Mouse (Mus musculus) heart, embryonic 15.5 days (tissue): ENCODE data around the gene Trpm8. TPM values are rescaled to one million over a fixed set of nuclear protein-coding genes. Genes with fewer than 3 reads are reported as not detected.
A peak's percentile ranks its signal among the peaks of the same experiment; 100 is the strongest.

Experiments used
- ATAC-seq: fragments of 200-750 bp; cut with Nextera tagmentation; replicated peaks from 2 replicates; pipeline ENCODE4 v1.8.0; 2017; ENCODE audit warnings: low read depth, moderate TSS enrichment; ENCODE audit not compliant: insufficient number of reproducible peaks, insufficient read depth, low FRiP score
- H3K27ac ChIP-seq: fragments of 300-500 bp; sonication (generic); 2 replicates; pipeline ENCODE4 v1.5.1; 2015; ENCODE audit warnings: mild to moderate bottlenecking, inconsistent platforms
- H3K27me3 ChIP-seq: fragments of 300-500 bp; sonication (generic); 2 replicates; pipeline ENCODE4 v1.6.1; 2015; ENCODE audit warnings: inconsistent platforms
- H3K36me3 ChIP-seq: fragments of 300-500 bp; sonication (generic); 2 replicates; pipeline ENCODE4 v1.6.1; 2015; ENCODE audit warnings: mild to moderate bottlenecking, inconsistent platforms
- H3K4me1 ChIP-seq: fragments of 300-500 bp; sonication (generic); replicated peaks from 2 replicates; pipeline ENCODE4 v1.6.1; 2015; ENCODE audit warnings: inconsistent platforms
- H3K4me2 ChIP-seq: fragments of 300-500 bp; sonication (generic); 2 replicates; pipeline ENCODE4 v1.6.1; 2015; ENCODE audit warnings: inconsistent platforms, mild to moderate bottlenecking, moderate library complexity
- H3K4me3 ChIP-seq: fragments of 300-500 bp; sonication (generic); 2 replicates; pipeline ENCODE4 v1.5.1; 2015; ENCODE audit warnings: mild to moderate bottlenecking, inconsistent platforms
- H3K9ac ChIP-seq: fragments of 300-500 bp; sonication (generic); 2 replicates; pipeline ENCODE4 v1.6.1; 2015; ENCODE audit warnings: mild to moderate bottlenecking, inconsistent platforms
- H3K9me3 ChIP-seq: fragments of 300-500 bp; sonication (generic); replicated peaks from 2 replicates; pipeline ENCODE4 v1.6.1; 2016; ENCODE audit warnings: inconsistent platforms
- WGBS: fragments of 180-500 bp; shearing (Covaris S2); methylation state at CpG from one replicate; pipeline ENCODE4 v1.1.7; 2015; ENCODE audit warnings: mixed read lengths; 5-methylcytosine and 5-hydroxymethylcytosine counted together
- polyA plus RNA-seq: library from polyadenylated mRNA; unstranded; fragments of >200 nt; fragmentation: Nextera tagmentation; extraction: Ambion mirVana; gene quantifications from 2 replicates; pipeline ENCODE4 v1.2.1, GENCODE M21; 2015

Trpm8 gene
- polyA plus RNA-seq, 1 experiment from 2014 or later: not detected

DNA sequence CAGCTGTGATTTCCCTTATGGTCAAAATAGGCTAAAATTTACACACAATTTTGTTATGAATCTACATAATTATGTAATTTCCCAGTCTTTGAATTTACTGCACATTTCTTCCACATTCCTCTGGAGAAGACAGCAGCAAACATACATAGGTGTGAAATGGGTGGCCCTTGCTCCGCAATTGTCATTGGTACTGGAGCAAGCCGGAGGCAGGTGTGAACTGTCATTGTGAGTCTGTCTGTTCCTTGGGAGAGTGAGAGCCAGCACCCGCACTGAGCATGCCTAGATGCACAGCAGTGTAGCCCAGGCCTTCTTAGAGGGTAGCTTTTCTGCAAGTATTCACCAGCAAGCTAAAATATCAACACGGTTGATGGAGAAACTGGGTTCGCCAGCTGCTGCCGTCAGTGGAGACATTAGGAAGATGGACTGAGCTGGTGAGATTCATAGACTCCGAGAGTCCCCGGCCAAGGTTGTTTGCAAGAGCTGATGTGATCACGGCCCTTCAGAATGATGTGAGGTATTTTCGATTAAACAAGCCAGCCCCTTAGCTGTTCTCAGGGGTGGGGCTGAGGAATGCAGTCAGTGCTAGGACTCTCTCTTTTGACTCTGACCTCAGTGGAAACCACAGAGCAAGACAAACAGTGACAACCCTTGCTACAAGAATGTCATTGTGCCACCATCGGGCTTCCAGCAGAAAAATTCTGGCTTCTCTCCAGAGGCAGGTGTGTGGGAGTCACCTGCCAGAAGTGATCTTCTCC is 150.7 kb downstream of the Trpm8 start:
- H3K9me3 ChIP-seq: no peaks in the 10 kb centered on the region
- H3K4me3 ChIP-seq: no peak overlapping the region
- no peak for ATAC-seq
- no peak overlapping the region for H3K4me2 ChIP-seq
- no peak overlapping the region for H3K9ac ChIP-seq
- H3K27me3 ChIP-seq: 0 out of 2 replicates have a peak, but pooled peaks cover 3% of the 10 kb centered on the region
- H3K36me3 ChIP-seq: no peaks in the 10 kb centered on the region
- H3K27ac ChIP-seq: no peak overlapping the region
- H3K4me1 ChIP-seq: no peaks in the 10 kb centered on the region
- 65% methylated on average over 11 of the region's 11 CpGs for WGBS

DNA sequence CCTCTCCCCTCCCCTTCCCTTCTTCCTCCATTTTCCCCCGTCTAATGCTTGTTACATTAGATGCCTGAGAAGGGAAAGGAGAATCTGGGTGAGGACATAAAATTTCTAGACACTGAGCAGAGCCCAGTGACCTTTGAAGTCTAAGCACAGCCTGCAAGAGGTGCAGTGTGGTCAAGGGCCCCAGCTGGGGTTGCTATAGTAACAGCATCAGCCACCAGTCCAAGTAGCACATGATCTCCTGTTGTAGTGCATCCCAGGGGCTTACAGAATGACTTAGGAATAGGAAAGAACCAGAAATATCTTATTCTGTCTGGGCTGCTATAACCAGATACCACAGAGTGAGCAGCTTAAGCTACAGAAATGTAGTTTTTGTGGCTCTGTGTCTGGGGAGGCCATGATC is 152.0 kb downstream of the Trpm8 start:
- WGBS: 27% methylated on average over 1 of the region's 1 CpGs
- no peak for ATAC-seq
- Histone ChIP-seq H3K4me1 (no peaks in the 10 kb centered on the region), H3K4me2 (no peak overlapping the region), H3K9ac (no peak overlapping the region), H3K4me3 (no peak overlapping the region), H3K27me3 (no peaks in the 10 kb centered on the region), H3K36me3 (no peaks in the 10 kb centered on the region), H3K27ac (no peak overlapping the region), H3K9me3 (no peaks in the 10 kb centered on the region)

DNA sequence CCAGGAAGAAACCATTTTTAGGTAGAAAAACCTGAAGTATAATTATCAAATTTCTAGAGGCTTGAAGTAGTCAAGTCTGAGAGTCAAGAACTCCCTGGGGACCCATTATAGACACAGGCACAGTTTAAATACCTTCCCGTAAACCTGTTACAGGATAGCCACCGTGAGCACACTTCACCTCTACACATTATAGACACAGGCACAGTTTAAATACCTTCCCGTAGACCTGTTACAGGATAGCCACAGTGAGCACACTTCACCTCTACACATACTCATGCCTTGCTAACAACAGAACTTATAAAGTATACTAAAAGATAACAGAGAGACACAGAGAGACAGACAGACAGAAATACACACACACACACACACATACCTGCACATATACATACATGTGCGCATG is 153.8 kb downstream of the Trpm8 start:
- Histone ChIP-seq H3K27ac (no peak overlapping the region), H3K4me2 (no peak overlapping the region), H3K4me1 (no peaks in the 10 kb centered on the region), H3K27me3 (no peaks in the 10 kb centered on the region), H3K4me3 (no peak overlapping the region), H3K9me3 (no peaks in the 10 kb centered on the region), H3K9ac (no peak overlapping the region), H3K36me3 (no peaks in the 10 kb centered on the region)
- WGBS: 76% methylated on average over 4 of the region's 4 CpGs
- ATAC-seq: no peak

DNA sequence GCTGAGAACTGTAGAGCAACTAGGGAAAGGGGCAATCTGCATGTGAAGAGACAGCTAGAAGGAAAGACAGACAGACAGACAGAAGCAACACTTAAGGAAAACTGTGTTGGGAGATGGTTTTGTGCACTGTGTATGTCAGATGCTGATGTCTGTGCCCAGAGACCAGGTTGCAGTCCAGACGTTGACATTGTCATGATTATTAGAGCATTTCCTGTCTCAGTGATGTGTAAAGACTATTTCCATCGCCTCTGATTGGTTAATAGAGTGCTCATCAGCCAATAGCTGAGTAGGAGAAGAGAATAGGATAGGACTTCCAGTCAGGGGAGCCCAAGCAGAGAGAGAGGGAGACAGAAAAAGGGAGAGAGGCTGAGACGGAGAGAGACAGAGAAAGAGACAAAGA is 155.1 kb downstream of the Trpm8 start:
- Histone ChIP-seq H3K27me3 (no peaks in the 10 kb centered on the region), H3K27ac (no peak overlapping the region), H3K9me3 (no peaks in the 10 kb centered on the region), H3K4me3 (no peak overlapping the region), H3K36me3 (no peaks in the 10 kb centered on the region), H3K4me2 (no peak overlapping the region), H3K4me1 (no peaks in the 10 kb centered on the region), H3K9ac (no peak overlapping the region)
- WGBS: 45% methylated on average over 3 of the region's 3 CpGs
- ATAC-seq: no peak

DNA sequence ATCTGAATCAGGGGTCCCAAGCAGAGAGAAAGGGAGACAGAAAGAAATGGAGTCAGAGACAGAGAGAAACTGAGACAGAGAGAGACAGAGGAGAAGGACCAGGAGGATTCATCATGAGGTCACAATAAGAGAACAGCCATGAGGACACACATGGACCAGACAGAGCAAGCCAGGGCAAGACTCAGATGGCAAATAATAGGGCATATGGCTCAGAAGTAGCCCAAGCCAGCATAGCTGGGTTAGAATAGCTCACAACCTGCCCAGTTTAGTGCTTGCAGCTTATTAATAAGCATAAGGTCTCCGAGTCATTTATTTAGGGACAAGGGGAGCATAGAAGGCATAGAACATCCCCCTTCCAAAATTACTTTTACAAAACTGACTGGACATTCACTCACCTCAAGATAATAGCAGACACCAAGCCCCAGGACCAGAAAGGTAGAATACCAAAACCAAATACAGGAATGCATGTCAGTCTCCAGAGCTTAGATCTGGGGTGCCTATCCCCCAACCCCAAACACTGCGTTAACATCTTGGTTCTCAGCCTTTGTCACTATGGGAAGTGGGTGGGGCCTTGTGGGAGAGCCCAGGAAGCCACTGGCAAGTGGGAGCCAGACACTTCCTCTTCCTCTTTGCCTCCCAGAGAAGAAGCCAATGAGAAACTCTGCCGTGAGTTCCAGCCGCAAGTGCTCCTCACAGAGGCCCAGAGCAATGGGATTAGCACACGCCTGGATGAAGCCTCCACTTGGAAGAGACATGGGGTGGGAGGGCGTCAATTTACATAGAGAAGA is 155.8 kb downstream of the Trpm8 start:
- Histone ChIP-seq H3K4me1 (no peaks in the 10 kb centered on the region), H3K4me2 (no peak overlapping the region), H3K27me3 (no peaks in the 10 kb centered on the region), H3K9me3 (no peaks in the 10 kb centered on the region), H3K27ac (no peak overlapping the region), H3K9ac (no peak overlapping the region), H3K36me3 (no peaks in the 10 kb centered on the region), H3K4me3 (no peak overlapping the region)
- WGBS: 63% methylated on average over 6 of the region's 6 CpGs
- no peak for ATAC-seq

DNA sequence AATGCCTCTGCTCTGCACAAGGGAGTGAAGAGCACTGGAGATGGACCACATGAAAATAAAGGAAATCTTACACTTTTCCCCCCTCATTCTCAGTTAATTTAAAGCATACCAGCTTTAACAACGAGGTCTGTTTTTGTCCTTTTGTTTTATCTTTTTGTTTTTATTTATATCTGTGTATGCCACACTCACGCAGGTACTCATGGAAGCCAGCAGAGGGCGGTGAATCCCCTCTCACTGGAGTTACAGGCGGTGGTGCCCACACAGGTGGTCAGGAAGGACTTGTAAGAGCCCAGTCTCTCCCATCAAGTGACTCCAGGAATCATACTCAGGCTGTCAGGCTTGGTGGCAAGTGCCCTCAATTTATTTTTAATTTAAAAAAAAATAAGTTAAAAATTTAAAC is 156.6 kb downstream of the Trpm8 start:
- Histone ChIP-seq H3K27ac (no peak overlapping the region), H3K9me3 (no peaks in the 10 kb centered on the region), H3K4me3 (no peak overlapping the region), H3K4me1 (no peaks in the 10 kb centered on the region), H3K36me3 (no peaks in the 10 kb centered on the region), H3K4me2 (no peak overlapping the region), H3K9ac (no peak overlapping the region), H3K27me3 (no peaks in the 10 kb centered on the region)
- ATAC-seq: no peak
- 64% methylated on average over 4 of the region's 4 CpGs for WGBS

DNA sequence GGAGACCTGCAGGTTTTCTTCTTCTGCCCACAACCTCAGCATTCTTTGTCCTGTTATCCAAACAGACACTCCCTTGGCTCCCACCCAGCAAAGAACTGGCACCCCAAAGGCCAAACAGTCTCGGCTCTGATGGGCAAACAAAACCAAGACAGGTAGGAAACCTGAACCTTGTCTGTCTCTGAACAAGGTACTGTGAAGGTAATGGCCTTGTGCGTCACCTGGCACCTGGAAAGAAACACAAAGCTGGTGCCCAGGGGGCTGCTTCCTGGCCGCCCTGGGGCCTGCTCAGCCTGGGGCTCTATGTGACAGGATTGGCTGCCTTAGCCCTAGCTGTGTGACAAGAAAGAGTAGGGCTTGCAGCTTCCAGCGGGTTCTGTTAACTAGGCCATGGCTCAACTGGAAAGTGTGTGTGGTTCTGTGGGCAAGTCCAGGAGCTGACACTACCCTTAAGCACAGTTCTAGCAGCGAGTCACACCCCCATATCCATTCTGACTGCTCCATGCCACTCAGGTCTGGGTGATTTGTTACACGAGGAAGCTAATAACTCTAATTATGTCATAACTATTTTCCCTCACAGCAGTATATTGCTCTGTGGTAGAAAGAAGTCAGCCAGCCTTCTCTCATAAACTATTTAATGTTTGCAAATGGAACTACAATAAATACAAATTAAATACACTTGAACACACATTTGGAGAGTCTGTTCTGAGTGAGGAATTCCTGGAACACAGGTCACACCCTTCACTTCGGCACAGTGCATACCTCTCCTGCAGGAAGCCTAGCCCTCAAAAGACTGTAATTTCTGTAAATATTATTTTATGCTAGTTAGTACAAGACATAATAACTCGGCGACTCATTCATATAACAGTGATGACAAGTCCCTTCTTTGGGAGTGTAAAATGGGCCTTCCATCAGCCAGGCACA is 160.0 kb downstream of the Trpm8 start:
- 67% methylated on average over 9 of the region's 9 CpGs for WGBS
- ATAC-seq: no peak
- no peak overlapping the region for H3K9ac ChIP-seq
- H3K27ac ChIP-seq: peak overlapping the region; percentile 19; the same call in 1 of the 2 replicates
- no peak overlapping the region for H3K4me3 ChIP-seq
- no peak overlapping the region for H3K4me2 ChIP-seq
- no peaks in the 10 kb centered on the region for H3K27me3 ChIP-seq
- no peaks in the 10 kb centered on the region for H3K36me3 ChIP-seq
- H3K4me1 ChIP-seq: no peaks in the 10 kb centered on the region
- no peaks in the 10 kb centered on the region for H3K9me3 ChIP-seq

Other genes with a start within 250 kb of the Trpm8 start
- gene Ugt1a10, start 222.3 kb upstream of the Trpm8 start, polyA plus RNA-seq: not detected in 2 replicates
- gene Ugt1a9, start 206.9 kb upstream of the Trpm8 start, polyA plus RNA-seq: not detected in 2 replicates
- not detected in 2 replicates for gene Ugt1a8, start 189.8 kb upstream of the Trpm8 start, polyA plus RNA-seq
- gene Ugt1a7c, start 182.6 kb upstream of the Trpm8 start, polyA plus RNA-seq: 1.1 and 1.4 TPM in 2 replicates
- 0.15 TPM in 1 of 2 replicates, not detected in the other for gene Ugt1a6b, start 174.4 kb upstream of the Trpm8 start, polyA plus RNA-seq
- 0.81 and 1.9 TPM in 2 replicates for gene Ugt1a6a, start 142.9 kb upstream of the Trpm8 start, polyA plus RNA-seq
- not detected in 2 replicates for gene Ugt1a5, start 111.6 kb upstream of the Trpm8 start, polyA plus RNA-seq
- gene Ugt1a2, start 77.1 kb upstream of the Trpm8 start, polyA plus RNA-seq: 0.06 TPM in 1 of 2 replicates, not detected in the other
- 3.3 and 4.8 TPM in 2 replicates for gene Dnajb3, start 71.9 kb upstream of the Trpm8 start, polyA plus RNA-seq
- gene Ugt1a1, start 65.7 kb upstream of the Trpm8 start, polyA plus RNA-seq: not detected in 2 replicates
- 0.60 and 0.87 TPM in 2 replicates for gene Mroh2a, start 50.7 kb upstream of the Trpm8 start, polyA plus RNA-seq
- 93.4 and 119 TPM in 2 replicates for gene Hjurp, start within 50 bp of the Trpm8 start, polyA plus RNA-seq
- 0.33 and 2.3 TPM in 2 replicates for gene Spp2, start 129.3 kb downstream of the Trpm8 start, polyA plus RNA-seq
- 0.21 and 0.25 TPM in 2 replicates for gene Glrp1, start 232.4 kb downstream of the Trpm8 start, polyA plus RNA-seq